Mouse (Mus musculus) forebrain, embryonic 12.5 days (tissue): ENCODE data around the gene Mrvi1. TPM values are rescaled to one million over a fixed set of nuclear protein-coding genes. Genes with fewer than 3 reads are reported as not detected.

Source experiments
- ATAC-seq: fragments of 200-750 bp; cut with Nextera tagmentation; 2 replicates; pipeline ENCODE4 v1.8.0; 2017; ENCODE audit warnings: moderate TSS enrichment; ENCODE audit not compliant: low FRiP score
- H3K27ac ChIP-seq: fragments of 300-500 bp; sonication (generic); 2 replicates; pipeline ENCODE4 v1.5.1; 2016; ENCODE audit warnings: mild to moderate bottlenecking
- H3K27me3 ChIP-seq: fragments of 300-500 bp; sonication (generic); 2 replicates; pipeline ENCODE4 v1.6.1; 2016; ENCODE audit warnings: mild to moderate bottlenecking
- H3K36me3 ChIP-seq: fragments of 300-500 bp; sonication (generic); replicated peaks from 2 replicates; pipeline ENCODE4 v1.6.1; 2016; ENCODE audit warnings: mild to moderate bottlenecking
- H3K4me1 ChIP-seq: fragments of 300-500 bp; sonication (generic); 2 replicates; pipeline ENCODE4 v1.6.1; 2016
- H3K4me2 ChIP-seq: fragments of 300-500 bp; sonication (generic); 2 replicates; pipeline ENCODE4 v1.6.1; 2016; ENCODE audit warnings: mild to moderate bottlenecking, moderate library complexity
- H3K4me3 ChIP-seq: fragments of 300-500 bp; sonication (generic); replicated peaks from 2 replicates; pipeline ENCODE4 v1.5.1; 2016; ENCODE audit warnings: mild to moderate bottlenecking
- H3K9ac ChIP-seq: fragments of 300-500 bp; sonication (generic); 2 replicates; pipeline ENCODE4 v1.6.1; 2016; ENCODE audit warnings: mild to moderate bottlenecking
- H3K9me3 ChIP-seq: fragments of 300-500 bp; sonication (generic); 2 replicates; pipeline ENCODE4 v1.6.1; 2016
- WGBS: fragments of 180-500 bp; shearing (Covaris S2); methylation state at CpG from one replicate; pipeline ENCODE4 v1.1.7; 2016; 5-methylcytosine and 5-hydroxymethylcytosine counted together
- polyA plus RNA-seq: library from polyadenylated mRNA; unstranded; fragments of >200 nt; fragmentation: Nextera tagmentation; extraction: Ambion mirVana; gene quantifications from 2 replicates; pipeline ENCODE4 v1.2.1, GENCODE M21; 2016

The Mrvi1 gene
- polyA plus RNA-seq, 1 experiment from 2014 or later, result 0.96 TPM

- no peak for ATAC-seq
- H3K9ac ChIP-seq, result no peak overlapping the region
- peaks cover 31% of the 10 kb centered on the region for H3K36me3 ChIP-seq
- H3K4me3 ChIP-seq, result no peak overlapping the region
- 96% methylated on average over 1 of the region's 1 CpGs for WGBS
- no peak overlapping the region for H3K4me2 ChIP-seq
- H3K27me3 ChIP-seq, result no peaks in the 10 kb centered on the region
- H3K27ac ChIP-seq, result no peak overlapping the region
- H3K9me3 ChIP-seq, result no peaks in the 10 kb centered on the region
- H3K4me1 ChIP-seq, result no peaks in the 10 kb centered on the region
Observed at GRCm38 (mm10) chr7:110833024-110833423, 149.2 kb downstream of the Mrvi1 start.

- Histone ChIP-seq H3K4me3 (no peak overlapping the region), H3K9ac (no peak overlapping the region), H3K9me3 (no peaks in the 10 kb centered on the region), H3K36me3 (peaks cover 19% of the 10 kb centered on the region), H3K27ac (no peak overlapping the region), H3K27me3 (no peaks in the 10 kb centered on the region), H3K4me2 (no peak overlapping the region), H3K4me1 (no peaks in the 10 kb centered on the region)
- no peak for ATAC-seq
- WGBS, result 92% methylated on average over 8 of the region's 8 CpGs
Observed at GRCm38 (mm10) chr7:110823995-110824953, 158.0 kb downstream of the Mrvi1 start.

DNA sequence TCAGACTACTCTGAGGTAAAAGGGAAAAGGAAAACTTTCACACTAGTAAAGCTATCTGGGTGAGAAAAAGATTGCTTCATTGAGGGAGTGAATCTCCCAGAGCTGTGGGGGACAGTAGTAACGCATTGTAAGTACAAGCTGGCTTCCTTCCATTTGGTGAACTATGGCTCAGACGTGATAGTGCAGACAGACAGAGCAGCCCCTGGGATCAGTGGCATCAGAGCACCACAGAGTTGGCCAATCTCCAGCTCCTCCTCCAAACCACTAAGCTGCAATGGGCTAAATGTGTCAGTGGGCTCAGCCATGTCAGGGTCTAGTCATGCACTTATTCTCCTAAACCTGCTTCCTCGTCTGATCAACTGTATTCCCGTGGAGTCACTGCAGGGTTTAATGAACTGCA is 158.7 kb downstream of the Mrvi1 start:
- H3K36me3 ChIP-seq, result peaks cover 13% of the 10 kb centered on the region
- WGBS, result 92% methylated on average over 4 of the region's 4 CpGs
- no peak for ATAC-seq

DNA sequence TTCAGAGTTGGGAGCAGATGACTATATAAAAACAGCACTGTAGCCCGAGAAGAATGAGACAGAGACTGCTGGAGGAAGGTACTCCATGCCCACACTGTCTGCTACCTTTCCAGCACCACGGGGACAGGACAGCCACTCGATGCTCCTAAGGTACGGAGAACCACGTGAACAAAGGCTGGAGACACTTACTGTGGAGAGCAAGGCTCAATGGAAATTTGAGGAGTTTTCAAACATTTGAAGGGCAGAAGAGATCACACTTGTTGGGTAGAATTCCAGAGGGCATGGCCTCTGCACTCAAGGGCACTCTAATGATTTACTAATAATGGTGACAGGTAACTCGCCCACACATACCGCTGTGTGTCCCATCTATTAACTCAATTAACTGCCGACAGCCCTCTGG is 159.2 kb downstream of the Mrvi1 start:
- WGBS, result 89% methylated on average over 8 of the region's 8 CpGs
- Histone ChIP-seq H3K9ac (no peak overlapping the region), H3K9me3 (no peaks in the 10 kb centered on the region), H3K27me3 (no peaks in the 10 kb centered on the region), H3K4me1 (no peaks in the 10 kb centered on the region), H3K36me3 (peaks cover 13% of the 10 kb centered on the region), H3K4me3 (no peak overlapping the region), H3K4me2 (no peak overlapping the region), H3K27ac (no peak overlapping the region)
- no peak for ATAC-seq

More for the DNA sequence above, 158.7 kb downstream of the Mrvi1 start:
- no peak overlapping the region for H3K4me3 ChIP-seq
- H3K4me2 ChIP-seq, result no peak overlapping the region
- no peak overlapping the region for H3K9ac ChIP-seq
- no peaks in the 10 kb centered on the region for H3K27me3 ChIP-seq
- H3K4me1 ChIP-seq, result no peaks in the 10 kb centered on the region
- no peaks in the 10 kb centered on the region for H3K9me3 ChIP-seq
- H3K27ac ChIP-seq, result no peak overlapping the region

DNA sequence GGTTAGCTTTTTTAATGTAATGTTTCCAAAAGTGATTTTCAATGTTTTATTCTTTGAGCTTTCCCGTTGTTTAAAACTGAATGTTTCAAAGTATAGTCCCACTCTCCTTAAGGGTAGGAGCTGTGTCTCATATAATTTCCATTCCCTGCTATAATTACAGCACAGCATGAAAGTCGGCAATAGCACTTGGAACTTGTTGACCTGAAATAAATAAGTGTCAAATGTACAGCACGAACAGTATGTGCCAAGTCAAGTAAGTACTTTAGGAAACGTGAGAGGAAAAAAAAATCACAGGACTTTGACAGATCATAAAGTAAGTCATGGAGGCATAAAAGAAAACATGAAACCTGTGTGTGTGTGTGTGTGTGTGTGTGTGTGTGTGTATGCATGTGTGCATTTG is 160.2 kb downstream of the Mrvi1 start:
- no peak for ATAC-seq
- WGBS, result 82% methylated on average over 4 of the region's 4 CpGs
- peaks cover 13% of the 10 kb centered on the region for H3K36me3 ChIP-seq
- no peaks in the 10 kb centered on the region for H3K4me1 ChIP-seq
- H3K9me3 ChIP-seq, result no peaks in the 10 kb centered on the region
- no peak overlapping the region for H3K9ac ChIP-seq
- H3K27ac ChIP-seq, result no peak overlapping the region
- no peak overlapping the region for H3K4me2 ChIP-seq
- H3K4me3 ChIP-seq, result no peak overlapping the region
- H3K27me3 ChIP-seq, result no peaks in the 10 kb centered on the region

GRCm38 (mm10) chr7:110821653-110822052 is 160.6 kb downstream of the Mrvi1 start:
- H3K27ac ChIP-seq, result no peak overlapping the region
- no peaks in the 10 kb centered on the region for H3K4me1 ChIP-seq
- peaks cover 13% of the 10 kb centered on the region for H3K36me3 ChIP-seq
- no peak overlapping the region for H3K4me2 ChIP-seq
- no peak overlapping the region for H3K9ac ChIP-seq
- H3K27me3 ChIP-seq, result no peaks in the 10 kb centered on the region
- no peaks in the 10 kb centered on the region for H3K9me3 ChIP-seq
- WGBS, result 82% methylated on average over 3 of the region's 3 CpGs
- no peak overlapping the region for H3K4me3 ChIP-seq
- no peak for ATAC-seq

DNA sequence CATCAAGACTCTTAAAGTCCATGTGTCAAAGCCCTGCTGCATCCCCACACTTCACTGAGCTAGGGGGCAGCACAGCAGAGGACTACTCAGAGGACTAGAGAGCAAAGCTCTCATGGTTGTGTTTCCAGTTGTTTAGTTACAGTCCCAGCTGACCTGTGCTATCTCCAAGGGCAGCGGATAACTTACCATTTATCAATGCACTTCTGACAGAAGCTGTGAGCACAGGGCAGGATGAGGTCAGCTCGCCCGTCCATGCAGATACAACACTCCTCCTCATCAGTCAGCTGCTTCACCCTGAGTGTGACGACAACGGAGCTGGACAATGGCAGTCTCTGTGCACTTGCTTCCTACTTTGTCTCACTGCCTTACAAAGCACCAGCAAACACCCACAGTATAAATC is 161.2 kb downstream of the Mrvi1 start:
- Histone ChIP-seq H3K27me3 (no peaks in the 10 kb centered on the region), H3K9me3 (no peaks in the 10 kb centered on the region), H3K4me3 (no peak overlapping the region), H3K4me2 (no peak overlapping the region), H3K36me3 (peaks cover 13% of the 10 kb centered on the region), H3K9ac (no peak overlapping the region), H3K4me1 (no peaks in the 10 kb centered on the region), H3K27ac (no peak overlapping the region)
- no peak for ATAC-seq
- WGBS, result 58% methylated on average over 5 of the region's 5 CpGs

DNA sequence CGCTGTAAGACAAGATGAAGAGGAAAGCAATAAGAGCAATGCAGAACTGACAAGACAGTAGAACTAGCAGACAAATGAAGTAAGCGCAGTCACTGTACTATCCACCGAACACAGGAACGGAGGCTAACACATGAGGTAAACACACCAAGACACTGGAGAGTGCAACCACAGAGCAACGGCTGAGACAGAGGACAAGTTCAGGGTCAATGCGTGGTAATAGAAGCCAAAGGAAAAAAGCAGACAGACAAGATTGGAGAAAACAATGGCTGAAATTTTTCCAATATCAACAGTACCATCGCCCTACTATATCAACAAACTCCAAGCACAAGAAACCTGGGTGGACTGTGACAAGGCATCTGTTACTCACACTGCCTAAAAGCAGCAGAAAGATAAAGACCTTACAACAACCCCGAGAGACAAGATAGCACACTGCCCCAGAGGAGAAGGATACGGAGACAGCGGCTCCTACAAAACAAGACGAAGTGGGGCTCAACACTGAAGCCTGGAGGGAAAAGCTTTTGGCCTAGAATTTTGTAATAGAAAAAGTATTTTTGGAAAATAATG is 163.4 kb downstream of the Mrvi1 start:
- WGBS, result 93% methylated on average over 11 of the region's 11 CpGs

More for the DNA sequence above, 163.4 kb downstream of the Mrvi1 start:
- no peaks in the 10 kb centered on the region for H3K4me1 ChIP-seq
- no peak overlapping the region for H3K9ac ChIP-seq
- no peaks in the 10 kb centered on the region for H3K9me3 ChIP-seq
- no peak overlapping the region for H3K4me3 ChIP-seq
- H3K27me3 ChIP-seq, result no peaks in the 10 kb centered on the region
- ATAC-seq, result no peak
- peaks cover 5% of the 10 kb centered on the region for H3K36me3 ChIP-seq
- H3K27ac ChIP-seq, result no peak overlapping the region
- no peak overlapping the region for H3K4me2 ChIP-seq

Other genes starting within 250 kb of the Mrvi1 start
- 0.94 and 1.2 TPM in 2 replicates for gene Ampd3, start 214.3 kb downstream of the Mrvi1 start, polyA plus RNA-seq
- 25.8 and 29.1 TPM in 2 replicates for gene Rnf141, start 138.0 kb downstream of the Mrvi1 start, polyA plus RNA-seq
- gene Lyve1, start 119.2 kb downstream of the Mrvi1 start, polyA plus RNA-seq, result 3.0 and 3.3 TPM in 2 replicates
- 93.1 and 95.2 TPM in 2 replicates for gene Ctr9, start 46.5 kb upstream of the Mrvi1 start, polyA plus RNA-seq
- 1,554 and 1,700 TPM in 2 replicates for gene Eif4g2, start 100.6 kb upstream of the Mrvi1 start, polyA plus RNA-seq